Mouse (Mus musculus): Measurements from ENCODE around the gene Il17re. TPM values are rescaled to one million over a fixed set of nuclear protein-coding genes. Genes with fewer than 3 reads are reported as not detected.

The Il17re gene
- polyA plus RNA-seq, 1 experiment from 2014 or later = 0.72 TPM

Small RNA genes lying within 50 kb of the gene (microRNA-seq; reads per million reads assigned to microRNA genes)
- not detected for gene Gm24387 (ENCODE audit: borderline number of aligned reads)

Other genes with a start within 250 kb of the Il17re start
- gene Mtmr14, start 220.6 kb upstream of the Il17re start, polyA plus RNA-seq (2014; fragmentation: Nextera tagmentation; extraction: Ambion mirVana) = 24.3 and 28.1 TPM in 2 replicates
- gene Cpne9, start 176.2 kb upstream of the Il17re start, polyA plus RNA-seq (2014; fragmentation: Nextera tagmentation; extraction: Ambion mirVana) = 0.11 and 0.15 TPM in 2 replicates
- gene Brpf1, start 151.3 kb upstream of the Il17re start, polyA plus RNA-seq (2014; fragmentation: Nextera tagmentation; extraction: Ambion mirVana) = 11.0 and 14.6 TPM in 2 replicates
- gene Ogg1, start 131.5 kb upstream of the Il17re start, polyA plus RNA-seq (2014; fragmentation: Nextera tagmentation; extraction: Ambion mirVana) = 10.6 and 11.6 TPM in 2 replicates
- gene Camk1, start 114.5 kb upstream of the Il17re start, polyA plus RNA-seq (2014; fragmentation: Nextera tagmentation; extraction: Ambion mirVana) = 106 and 109 TPM in 2 replicates
- 43.3 and 44.8 TPM in 2 replicates for gene Tada3, start 80.6 kb upstream of the Il17re start, polyA plus RNA-seq (2014; fragmentation: Nextera tagmentation; extraction: Ambion mirVana)
- 166 and 179 TPM in 2 replicates for gene Arpc4, start 80.4 kb upstream of the Il17re start, polyA plus RNA-seq (2014; fragmentation: Nextera tagmentation; extraction: Ambion mirVana)
- 1.5 and 2.6 TPM in 2 replicates for gene Ttll3, start 69.2 kb upstream of the Il17re start, polyA plus RNA-seq (2014; fragmentation: Nextera tagmentation; extraction: Ambion mirVana)
- gene Rpusd3, start 39.1 kb upstream of the Il17re start, polyA plus RNA-seq (2014; fragmentation: Nextera tagmentation; extraction: Ambion mirVana) = 15.9 and 21.2 TPM in 2 replicates
- gene Cidec, start 22.7 kb upstream of the Il17re start, polyA plus RNA-seq (2014; fragmentation: Nextera tagmentation; extraction: Ambion mirVana) = not detected in 2 replicates
- gene Jagn1, start 15.9 kb upstream of the Il17re start, polyA plus RNA-seq (2014; fragmentation: Nextera tagmentation; extraction: Ambion mirVana) = 58.9 and 65.8 TPM in 2 replicates
- 2.6 and 3.1 TPM in 2 replicates for gene Il17rc, start 12.9 kb downstream of the Il17re start, polyA plus RNA-seq (2014; fragmentation: Nextera tagmentation; extraction: Ambion mirVana)
- gene Creld1, start 24.8 kb downstream of the Il17re start, polyA plus RNA-seq (2014; fragmentation: Nextera tagmentation; extraction: Ambion mirVana) = 31.1 and 37.2 TPM in 2 replicates
- 0.23 and 0.27 TPM in 2 replicates for gene Prrt3, start 43.4 kb downstream of the Il17re start, polyA plus RNA-seq (2014; fragmentation: Nextera tagmentation; extraction: Ambion mirVana)
- gene Emc3, start 73.2 kb downstream of the Il17re start, polyA plus RNA-seq (2014; fragmentation: Nextera tagmentation; extraction: Ambion mirVana) = 79.5 and 83.4 TPM in 2 replicates
- 11.5 and 12.6 TPM in 2 replicates for gene Fancd2, start 73.2 kb downstream of the Il17re start, polyA plus RNA-seq (2014; fragmentation: Nextera tagmentation; extraction: Ambion mirVana)
- 0.41 and 0.57 TPM in 2 replicates for gene Fancd2os, start 142.2 kb downstream of the Il17re start, polyA plus RNA-seq (2014; fragmentation: Nextera tagmentation; extraction: Ambion mirVana)
- gene Brk1, start 146.3 kb downstream of the Il17re start, polyA plus RNA-seq (2014; fragmentation: Nextera tagmentation; extraction: Ambion mirVana) = 186 and 188 TPM in 2 replicates
- 31.2 and 40.9 TPM in 2 replicates for gene Vhl, start 165.5 kb downstream of the Il17re start, polyA plus RNA-seq (2014; fragmentation: Nextera tagmentation; extraction: Ambion mirVana)
- gene Irak2, start 180.0 kb downstream of the Il17re start, polyA plus RNA-seq (2014; fragmentation: Nextera tagmentation; extraction: Ambion mirVana) = 6.7 and 7.2 TPM in 2 replicates
- gene Tatdn2, start 238.6 kb downstream of the Il17re start, polyA plus RNA-seq (2014; fragmentation: Nextera tagmentation; extraction: Ambion mirVana) = 0.93 and 1.1 TPM in 2 replicates

Measured in heart, embryonic 11.5 days (tissue).